Mouse (Mus musculus): ENCODE results near the gene Adamtsl1. TPM values are rescaled to one million over a fixed set of nuclear protein-coding genes. Genes with fewer than 3 reads are reported as not detected.
A peak's percentile ranks its signal among the peaks of the same experiment; 100 is the strongest.

The Adamtsl1 gene
- total RNA-seq, 2 experiments from 2014 or later = 9.6 to 11.7 TPM

GRCm38 (mm10) chr4:85707352-85708057 is 193.5 kb downstream of the Adamtsl1 start:
- Histone ChIP-seq H3K27ac (no peak overlapping the region), H3K4me3 (no peak overlapping the region)
- TF ChIP-seq CTCF (conservative IDR thresholded peaks at IDR 0.05) = no peak
- DNase-seq (ENCODE audit: low spot score in 2 of 2) = no peak

DNA sequence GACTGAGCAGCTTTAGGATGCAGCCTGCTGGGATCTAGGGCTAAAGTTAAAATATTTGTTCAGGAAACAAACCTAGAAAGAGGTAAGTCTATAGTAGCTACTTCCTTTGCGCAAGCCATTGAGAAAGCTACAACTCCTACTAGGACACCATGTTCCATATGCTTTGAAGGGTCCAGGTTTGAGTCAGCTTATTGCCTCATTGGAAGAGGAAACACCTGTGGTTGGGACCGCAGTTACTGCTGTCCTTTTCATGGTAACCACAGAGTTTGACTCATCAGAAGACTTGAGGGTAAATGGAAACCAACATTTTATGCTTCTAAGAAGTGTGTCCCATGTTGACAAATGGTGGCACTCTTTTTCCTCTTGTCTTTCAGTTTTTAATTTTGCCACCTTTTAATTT is 195.7 kb downstream of the Adamtsl1 start:
- no peak for TF ChIP-seq CTCF (conservative IDR thresholded peaks at IDR 0.05)
- DNase-seq (ENCODE audit: low spot score in 2 of 2) = no peak

DNA sequence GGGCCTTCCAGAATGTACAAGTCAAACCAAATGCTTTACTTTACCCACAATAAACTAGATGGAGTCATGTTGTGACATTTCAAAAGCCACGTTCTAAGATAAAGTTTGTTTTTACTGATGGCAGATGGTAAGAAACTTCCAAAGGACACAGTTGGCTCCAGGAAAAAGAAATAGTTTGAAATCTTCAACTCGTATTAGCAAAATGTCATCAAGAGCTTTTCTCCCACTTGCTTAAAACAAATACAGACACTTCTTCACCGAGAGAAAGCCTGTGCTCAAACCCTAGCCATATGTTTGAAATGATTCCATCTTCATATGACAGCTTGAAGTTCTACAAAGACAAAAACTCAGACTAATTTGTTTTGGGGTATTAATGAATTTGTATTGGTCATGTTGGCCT is 211.0 kb downstream of the Adamtsl1 start:
- H3K4me3 ChIP-seq = no peak overlapping the region
- peak in 1 of 2 experiments; percentile 46 for DNase-seq (ENCODE audit: low spot score in 2 of 2)
- no peak for TF ChIP-seq CTCF (conservative IDR thresholded peaks at IDR 0.05)
- H3K27ac ChIP-seq = peak overlapping the region; percentile 68

More for the DNA sequence above, 195.7 kb downstream of the Adamtsl1 start:
- H3K4me3 ChIP-seq = no peak overlapping the region
- no peak overlapping the region for H3K27ac ChIP-seq

- TF ChIP-seq CTCF (conservative IDR thresholded peaks at IDR 0.05) = no peak
- no peak for DNase-seq (ENCODE audit: low spot score in 2 of 2)
- Histone ChIP-seq H3K4me3 (no peak overlapping the region), H3K27ac (peak overlapping the region; percentile 43; the same call in 1 of the 2 replicates)
Observed at GRCm38 (mm10) chr4:85727731-85728130, 213.8 kb downstream of the Adamtsl1 start.

DNA sequence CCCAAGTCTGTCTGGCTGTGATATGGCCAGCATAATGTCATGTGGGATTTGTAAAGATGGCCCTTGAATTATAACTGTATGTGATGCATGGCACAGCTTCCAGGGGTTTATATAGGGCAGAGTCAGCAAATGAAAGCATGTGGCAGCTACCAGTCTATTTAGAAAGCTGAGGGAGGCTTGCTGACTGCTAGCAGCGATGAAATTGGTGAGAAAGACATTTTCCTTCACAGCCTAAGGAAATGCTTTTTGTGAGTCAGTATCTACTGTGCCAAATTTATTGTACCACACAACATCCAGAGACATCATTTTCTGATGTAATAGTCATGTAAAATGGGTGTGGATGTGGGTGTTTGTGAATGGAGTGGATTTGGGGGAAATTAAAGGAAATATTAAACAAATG is 214.4 kb downstream of the Adamtsl1 start:
- H3K4me3 ChIP-seq = no peak overlapping the region
- peak overlapping the region; percentile 43; the same call in 1 of the 2 replicates for H3K27ac ChIP-seq
- TF ChIP-seq CTCF (conservative IDR thresholded peaks at IDR 0.05) = no peak
- no peak for DNase-seq (ENCODE audit: low spot score in 2 of 2)

DNA sequence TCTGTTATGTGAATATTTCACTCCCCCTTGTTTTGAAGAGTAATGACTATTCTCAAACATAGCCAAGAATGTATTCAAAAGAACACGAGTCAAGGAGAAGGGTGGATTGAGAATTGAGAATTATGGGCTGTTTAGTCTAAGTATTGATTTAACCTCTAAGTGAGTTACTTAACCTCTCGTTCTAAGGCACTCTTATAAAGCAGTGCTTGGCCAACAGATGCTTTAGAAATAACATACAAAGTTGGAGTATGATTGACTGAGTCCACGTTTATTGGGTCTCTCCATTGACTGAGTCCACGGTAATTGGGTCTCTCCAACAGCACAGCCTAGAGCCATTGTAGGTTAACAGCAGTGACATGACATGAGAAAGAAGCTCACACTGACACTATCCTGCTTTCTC is 226.5 kb downstream of the Adamtsl1 start:
- no peak for TF ChIP-seq CTCF (conservative IDR thresholded peaks at IDR 0.05)
- H3K4me3 ChIP-seq = no peak overlapping the region
- no peak for DNase-seq (ENCODE audit: low spot score in 2 of 2)
- H3K27ac ChIP-seq = no peak overlapping the region

GRCm38 (mm10) chr4:85741825-85742391 is 227.9 kb downstream of the Adamtsl1 start:
- DNase-seq (ENCODE audit: low spot score in 2 of 2) = no peak
- no peak for TF ChIP-seq CTCF (conservative IDR thresholded peaks at IDR 0.05)
- no peak overlapping the region for H3K27ac ChIP-seq
- no peak overlapping the region for H3K4me3 ChIP-seq

DNA sequence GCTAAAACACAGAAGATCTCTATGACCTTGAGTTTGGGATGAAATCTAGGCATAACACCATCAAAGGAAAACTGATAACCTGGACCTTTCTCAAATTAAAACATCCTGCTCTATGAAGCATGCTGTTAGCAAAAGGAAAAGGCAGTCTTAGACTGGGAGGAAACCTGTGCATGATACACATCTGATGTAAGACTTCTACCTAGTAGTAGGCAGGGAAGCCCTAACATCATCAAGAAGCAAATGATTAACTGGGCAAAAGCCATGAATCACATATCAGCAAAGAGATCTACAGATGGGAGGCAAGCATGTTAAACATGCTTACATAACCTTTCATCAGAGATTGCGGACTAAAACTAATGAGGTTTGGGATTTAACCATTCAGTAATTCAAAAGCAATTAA is 229.5 kb downstream of the Adamtsl1 start:
- DNase-seq (ENCODE audit: low spot score in 2 of 2) = no peak
- H3K4me3 ChIP-seq = no peak overlapping the region
- H3K27ac ChIP-seq = no peak overlapping the region
- TF ChIP-seq CTCF (conservative IDR thresholded peaks at IDR 0.05) = no peak

GRCm38 (mm10) chr4:85762684-85763083 is 248.7 kb downstream of the Adamtsl1 start:
- no peak overlapping the region for H3K4me3 ChIP-seq
- no peak for TF ChIP-seq CTCF (conservative IDR thresholded peaks at IDR 0.05)
- H3K27ac ChIP-seq = no peak overlapping the region
- no peak for DNase-seq (ENCODE audit: low spot score in 2 of 2)

DNA sequence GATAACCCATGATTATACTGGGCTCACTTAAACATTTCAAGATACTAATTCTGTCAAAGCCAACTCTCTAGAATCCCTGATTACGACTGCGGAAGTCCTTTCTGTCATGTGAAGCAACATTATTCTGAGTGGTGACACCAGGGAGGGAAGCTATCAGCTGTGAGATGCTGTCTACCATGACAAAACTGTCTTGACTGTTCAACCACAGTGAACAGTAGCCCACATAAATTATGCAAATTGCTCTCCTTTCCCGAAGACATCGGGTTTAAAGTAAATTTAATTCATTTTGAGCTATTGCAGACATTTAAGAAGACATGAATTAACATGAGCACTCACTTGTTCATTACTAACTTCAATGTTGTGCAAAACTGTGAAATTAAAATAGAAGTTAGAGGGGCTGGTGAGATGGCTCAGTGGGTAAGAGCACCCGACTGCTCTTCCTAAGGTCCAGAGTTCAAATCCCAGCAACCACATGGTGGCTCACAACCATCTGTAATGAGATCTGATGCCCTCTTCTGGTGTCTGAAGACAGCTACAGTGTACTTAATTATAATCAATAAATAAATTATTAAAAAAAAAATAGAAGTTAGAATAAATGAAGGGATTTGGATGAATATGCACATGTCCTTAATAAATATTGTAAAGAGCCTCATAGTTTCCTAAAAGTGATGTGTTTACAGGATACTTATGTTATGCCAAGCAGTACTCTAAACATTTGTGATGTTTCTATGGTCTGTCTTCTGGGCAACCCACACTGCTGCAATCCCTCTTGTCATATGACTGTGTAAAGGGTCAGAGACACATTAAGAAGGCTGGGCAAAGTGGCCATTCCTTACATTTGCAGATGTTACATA is 249.4 kb downstream of the Adamtsl1 start:
- DNase-seq (ENCODE audit: low spot score in 2 of 2) = no peak
- TF ChIP-seq CTCF (conservative IDR thresholded peaks at IDR 0.05) = no peak
- Histone ChIP-seq H3K27ac (no peak overlapping the region), H3K4me3 (no peak overlapping the region)

DNA sequence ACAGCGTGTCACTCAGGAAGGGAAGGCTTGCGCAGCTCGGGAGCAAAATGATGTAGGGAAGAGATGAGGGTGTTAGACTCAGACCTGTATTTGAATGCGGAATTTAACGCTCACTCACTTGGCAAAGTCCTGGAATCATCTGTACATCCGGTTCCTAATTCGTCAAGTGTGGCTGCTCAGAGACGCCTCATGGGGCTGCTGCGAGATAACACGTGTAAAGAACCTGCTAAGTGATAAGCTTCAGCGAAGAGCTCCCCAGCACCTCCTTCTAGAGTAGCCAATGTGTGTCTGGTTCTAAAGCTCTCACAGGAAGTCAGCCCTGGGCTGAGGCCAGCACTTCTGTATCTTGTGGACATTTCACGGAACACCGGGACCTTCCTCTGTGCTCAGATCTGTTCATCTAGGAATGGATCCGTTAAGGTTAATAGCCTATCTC is 250.1 kb downstream of the Adamtsl1 start:
- no peak for TF ChIP-seq CTCF (conservative IDR thresholded peaks at IDR 0.05)
- DNase-seq (ENCODE audit: low spot score in 2 of 2) = no peak
- Histone ChIP-seq H3K4me3 (no peak overlapping the region), H3K27ac (0 out of 2 replicates have a peak overlapping the region, but pooled peaks have one; percentile 36)

GRCm38 (mm10) chr4:85764476-85764875 is 250.5 kb downstream of the Adamtsl1 start:
- 0 out of 2 replicates have a peak overlapping the region, but pooled peaks have one; percentile 36 for H3K27ac ChIP-seq
- DNase-seq (ENCODE audit: low spot score in 2 of 2) = no peak
- H3K4me3 ChIP-seq = no peak overlapping the region
- TF ChIP-seq CTCF (conservative IDR thresholded peaks at IDR 0.05) = no peak

DNA sequence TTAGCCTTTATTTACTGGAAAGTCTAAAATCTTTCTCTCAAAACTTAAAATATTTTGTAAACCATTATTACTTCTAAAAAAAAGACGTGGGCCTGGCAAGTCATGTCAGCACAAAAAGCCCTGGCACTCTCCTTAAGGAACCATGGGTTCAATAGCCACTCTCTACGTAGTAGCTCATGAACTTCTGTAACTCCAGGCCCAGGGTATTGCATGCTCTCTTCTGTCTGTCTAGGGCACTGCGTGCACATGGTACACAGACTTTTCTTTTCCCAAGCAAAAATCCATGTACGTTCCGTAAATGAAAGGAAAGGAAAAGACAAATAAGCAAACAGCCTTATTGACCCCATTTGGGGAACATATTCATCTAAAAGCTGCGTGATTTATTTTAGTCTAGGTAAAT is 253.7 kb downstream of the Adamtsl1 start:
- DNase-seq (ENCODE audit: low spot score in 2 of 2) = no peak
- peak overlapping the region; percentile 40; the same call in 1 of the 2 replicates for H3K27ac ChIP-seq
- no peak for TF ChIP-seq CTCF (conservative IDR thresholded peaks at IDR 0.05)
- no peak overlapping the region; the same call in 1 of the 2 replicates for H3K4me3 ChIP-seq

Measured in layer of hippocampus, adult 2 months (tissue).